Mouse (Mus musculus): Measurements from ENCODE around the gene Rps27. TPM values are rescaled to one million over a fixed set of nuclear protein-coding genes. Genes with fewer than 3 reads are reported as not detected.

The Rps27 gene
- polyA plus RNA-seq, 1 experiment from 2014 or later, result 874 TPM

Other genes starting within 250 kb of the Rps27 start
- 78.8 and 85.8 TPM in 2 replicates for gene Hax1, start 214.9 kb downstream of the Rps27 start, polyA plus RNA-seq (2015; fragmentation: Nextera tagmentation; extraction: Ambion mirVana)
- 129 and 134 TPM in 2 replicates for gene 4933434E20Rik, start 162.0 kb downstream of the Rps27 start, polyA plus RNA-seq (2015; fragmentation: Nextera tagmentation; extraction: Ambion mirVana)
- gene Ubap2l, start 161.0 kb downstream of the Rps27 start, polyA plus RNA-seq (2015; fragmentation: Nextera tagmentation; extraction: Ambion mirVana), result 120 and 126 TPM in 2 replicates
- 239 and 307 TPM in 2 replicates for gene Tpm3, start 141.0 kb downstream of the Rps27 start, polyA plus RNA-seq (2015; fragmentation: Nextera tagmentation; extraction: Ambion mirVana)
- 0.20 and 0.25 TPM in 2 replicates for gene Nup210l, start 109.5 kb downstream of the Rps27 start, polyA plus RNA-seq (2015; fragmentation: Nextera tagmentation; extraction: Ambion mirVana)
- gene Rab13, start within 50 bp of the Rps27 start, polyA plus RNA-seq (2015; fragmentation: Nextera tagmentation; extraction: Ambion mirVana), result 22.1 and 24.0 TPM in 2 replicates
- gene Jtb, start 17.9 kb upstream of the Rps27 start, polyA plus RNA-seq (2015; fragmentation: Nextera tagmentation; extraction: Ambion mirVana), result 78.4 and 79.5 TPM in 2 replicates
- 2.2 and 3.0 TPM in 2 replicates for gene Creb3l4, start 29.9 kb upstream of the Rps27 start, polyA plus RNA-seq (2015; fragmentation: Nextera tagmentation; extraction: Ambion mirVana)
- gene Slc39a1, start 34.5 kb upstream of the Rps27 start, polyA plus RNA-seq (2015; fragmentation: Nextera tagmentation; extraction: Ambion mirVana), result 76.0 and 86.2 TPM in 2 replicates
- 10.8 and 15.9 TPM in 2 replicates for gene Crtc2, start 40.5 kb upstream of the Rps27 start, polyA plus RNA-seq (2015; fragmentation: Nextera tagmentation; extraction: Ambion mirVana)
- 4.6 and 6.9 TPM in 2 replicates for gene Dennd4b, start 51.5 kb upstream of the Rps27 start, polyA plus RNA-seq (2015; fragmentation: Nextera tagmentation; extraction: Ambion mirVana)
- 7.1 and 9.5 TPM in 2 replicates for gene Gatad2b, start 79.5 kb upstream of the Rps27 start, polyA plus RNA-seq (2015; fragmentation: Nextera tagmentation; extraction: Ambion mirVana)
- gene Slc27a3, start 176.3 kb upstream of the Rps27 start, polyA plus RNA-seq (2015; fragmentation: Nextera tagmentation; extraction: Ambion mirVana), result 4.8 and 9.4 TPM in 2 replicates
- gene Ints3, start 220.0 kb upstream of the Rps27 start, polyA plus RNA-seq (2015; fragmentation: Nextera tagmentation; extraction: Ambion mirVana), result 16.7 and 22.6 TPM in 2 replicates